Mouse (Mus musculus): Measurements from ENCODE around the gene Mis18a. TPM values are rescaled to one million over a fixed set of nuclear protein-coding genes. Genes with fewer than 3 reads are reported as not detected.

Gene Mis18a
- total and polyA plus RNA-seq, 3 experiments: 26.3 to 114 (median 61.8) TPM

DNA sequence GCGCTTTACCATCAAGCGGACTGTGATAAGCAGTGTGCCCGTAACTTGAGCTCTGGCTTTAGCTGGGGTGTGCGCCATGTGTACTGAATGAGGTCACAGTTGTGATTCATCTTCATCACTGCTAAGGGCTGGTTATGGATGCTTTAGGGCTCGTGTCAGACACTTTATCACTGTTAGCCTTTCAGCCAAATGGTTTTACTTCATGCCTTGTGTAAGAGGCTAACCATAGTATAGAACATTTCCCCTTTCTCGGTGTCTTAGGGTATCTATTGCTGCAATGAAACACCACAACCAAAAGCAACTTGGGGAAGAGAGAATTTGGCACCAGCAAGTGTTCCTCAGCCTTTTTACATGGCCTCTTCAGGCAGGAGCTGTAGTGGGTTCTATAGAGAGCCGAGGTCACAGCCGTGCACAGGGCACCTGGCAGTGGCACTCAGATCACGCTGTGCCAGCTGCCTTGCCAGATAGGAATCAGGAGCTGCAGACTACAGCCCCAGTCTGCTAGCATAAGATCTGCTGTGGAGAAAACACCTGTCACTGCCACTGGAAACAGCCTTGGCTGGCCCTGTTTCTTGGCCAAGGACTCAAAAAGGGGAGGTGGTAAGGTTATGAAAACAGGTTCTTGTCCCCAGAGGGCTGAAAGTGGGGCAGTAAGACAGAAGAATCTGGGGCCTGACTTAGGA is 38.1 kb upstream of the Mis18a start:
- no peak for TF ChIP-seq TAL1 (conservative IDR thresholded peaks at IDR 0.05; ENCODE audit: low read depth, low read length)
- TF ChIP-seq GATA1 (IDR thresholded peaks at IDR 0.05; ENCODE audit: borderline replicate concordance, low read length): no peak
- TF ChIP-seq GATA2 (IDR thresholded peaks at IDR 0.05; ENCODE audit: borderline replicate concordance, low read depth, low read length): no peak
- no peak for TF ChIP-seq CTCF (IDR thresholded peaks at IDR 0.05; ENCODE audit: low read depth, low read length)
- no peak for TF ChIP-seq POLR2AphosphoS5 (IDR thresholded peaks at IDR 0.05; ENCODE audit: insufficient replicate concordance, low read depth, low read length)
- H3K27me3 ChIP-seq (ENCODE audit: insufficient read depth, low read length): no peaks in the 10 kb centered on the region
- H3K4me1 ChIP-seq (ENCODE audit: insufficient read depth, low read depth, low read length): no peaks in the 10 kb centered on the region; the same call in 1 of the 2 replicates
- no peak overlapping the region for H3K4me3 ChIP-seq (ENCODE audit: low read depth, low read length)
- no peaks in the 10 kb centered on the region for H3K9me3 ChIP-seq (replicated peaks)
- DNase-seq (ENCODE audit: low spot score) (no peak), ATAC-seq (ENCODE audit: extremely low read depth, insufficient number of reproducible peaks, low FRiP score, poor library complexity, severe bottlenecking) (no peak)
- H3K36me3 ChIP-seq (replicated peaks): peaks cover 94% of the 10 kb centered on the region

DNA sequence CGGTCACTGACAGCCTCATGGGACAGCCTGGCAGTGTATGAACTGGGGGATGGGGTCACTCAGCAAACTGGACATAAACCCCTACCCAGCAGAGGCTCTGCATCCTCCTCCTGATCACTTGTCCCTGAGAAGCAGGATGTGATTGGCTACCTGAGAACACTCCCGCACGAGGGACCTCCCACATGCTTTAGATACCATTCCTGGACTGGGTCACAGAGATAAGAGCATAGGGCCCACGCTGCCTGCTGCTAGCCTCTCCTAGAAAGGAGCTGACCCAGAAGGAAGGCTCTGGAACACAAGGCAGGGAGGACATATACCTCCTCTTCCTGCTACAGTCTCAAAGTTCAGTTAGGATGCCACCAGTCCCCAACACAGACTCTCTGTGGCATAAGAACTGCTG is 33.3 kb upstream of the Mis18a start:
- Histone ChIP-seq H3K36me3 (replicated peaks) (peaks cover 90% of the 10 kb centered on the region), H3K4me3 (ENCODE audit: low read depth, low read length) (no peak overlapping the region)

DNA sequence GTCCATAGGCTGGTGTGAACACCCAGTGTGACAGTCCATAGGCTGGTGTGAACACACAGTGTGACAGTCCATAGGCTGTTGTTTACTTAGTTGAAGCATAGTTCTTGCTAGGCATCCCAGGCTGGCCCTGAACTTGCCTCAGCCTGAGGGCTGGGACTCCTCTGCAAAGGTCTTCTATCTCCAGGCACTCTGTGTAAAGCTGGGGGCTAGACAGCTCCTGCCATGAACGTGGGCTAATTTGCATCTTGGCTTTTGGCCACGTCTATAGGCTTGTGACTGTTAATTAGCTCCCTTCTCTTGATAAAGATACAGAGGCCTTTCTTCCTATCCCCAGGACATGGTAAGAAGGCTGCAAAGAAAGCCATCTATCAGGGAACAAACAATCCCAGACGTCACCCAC is 32.1 kb upstream of the Mis18a start:
- TF ChIP-seq TAL1 (conservative IDR thresholded peaks at IDR 0.05; ENCODE audit: low read depth, low read length) (no peak), GATA2 (IDR thresholded peaks at IDR 0.05; ENCODE audit: borderline replicate concordance, low read depth, low read length) (no peak), GATA1 (IDR thresholded peaks at IDR 0.05; ENCODE audit: borderline replicate concordance, low read length) (no peak), CTCF (IDR thresholded peaks at IDR 0.05; ENCODE audit: low read depth, low read length) (no peak), POLR2AphosphoS5 (IDR thresholded peaks at IDR 0.05; ENCODE audit: insufficient replicate concordance, low read depth, low read length) (no peak)
- Histone ChIP-seq H3K4me3 (ENCODE audit: low read depth, low read length) (no peak overlapping the region), H3K4me1 (ENCODE audit: insufficient read depth, low read depth, low read length) (no peaks in the 10 kb centered on the region; the same call in 1 of the 2 replicates), H3K27me3 (ENCODE audit: insufficient read depth, low read length) (no peaks in the 10 kb centered on the region), H3K36me3 (replicated peaks) (peaks cover 94% of the 10 kb centered on the region), H3K9me3 (replicated peaks) (no peaks in the 10 kb centered on the region)
- no peak for ATAC-seq (ENCODE audit: extremely low read depth, insufficient number of reproducible peaks, low FRiP score, poor library complexity, severe bottlenecking)
- DNase-seq (ENCODE audit: low spot score): no peak

More for the DNA sequence above, 33.3 kb upstream of the Mis18a start:
- TF ChIP-seq GATA1 (IDR thresholded peaks at IDR 0.05; ENCODE audit: borderline replicate concordance, low read length): no peak
- no peaks in the 10 kb centered on the region for H3K9me3 ChIP-seq (replicated peaks)
- H3K27me3 ChIP-seq (ENCODE audit: insufficient read depth, low read length): no peaks in the 10 kb centered on the region
- DNase-seq (ENCODE audit: low spot score) (no peak), ATAC-seq (ENCODE audit: extremely low read depth, insufficient number of reproducible peaks, low FRiP score, poor library complexity, severe bottlenecking) (no peak)
- H3K4me1 ChIP-seq (ENCODE audit: insufficient read depth, low read depth, low read length): no peaks in the 10 kb centered on the region; the same call in 1 of the 2 replicates

DNA sequence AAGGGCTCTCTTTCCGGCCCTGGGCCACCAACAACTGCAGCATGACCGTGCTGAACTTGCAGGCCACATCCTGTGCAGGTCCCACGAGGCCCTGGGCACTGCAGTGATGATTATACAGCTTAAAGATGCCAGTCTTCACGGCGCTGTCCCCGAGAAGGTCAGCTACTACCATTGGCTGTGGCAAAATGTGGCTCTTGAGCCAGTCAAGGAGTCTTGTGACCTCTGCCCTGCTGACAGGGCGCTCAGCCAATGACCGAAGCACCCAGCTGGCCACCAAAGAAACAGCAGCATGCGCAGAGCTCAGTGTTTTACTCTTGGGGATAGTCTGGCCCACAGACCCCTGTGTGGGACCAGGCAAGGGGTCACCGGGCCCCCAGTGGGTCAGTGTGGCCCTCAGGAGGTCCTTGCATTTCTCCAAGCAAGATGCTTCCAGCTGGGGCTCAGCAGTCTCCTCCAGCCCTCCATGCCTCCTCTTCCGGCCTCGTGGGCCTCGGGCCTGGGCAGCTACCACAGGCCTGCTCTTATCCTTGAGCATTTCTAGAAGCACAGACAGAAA is 26.3 kb upstream of the Mis18a start:
- Histone ChIP-seq H3K36me3 (replicated peaks) (peaks cover 92% of the 10 kb centered on the region), H3K9me3 (replicated peaks) (no peaks in the 10 kb centered on the region), H3K4me1 (ENCODE audit: insufficient read depth, low read depth, low read length) (0 out of 2 replicates have a peak, but pooled peaks cover 3% of the 10 kb centered on the region), H3K4me3 (ENCODE audit: low read depth, low read length) (no peak overlapping the region), H3K27me3 (ENCODE audit: insufficient read depth, low read length) (no peaks in the 10 kb centered on the region)
- DNase-seq (ENCODE audit: low spot score) (no peak), ATAC-seq (ENCODE audit: extremely low read depth, insufficient number of reproducible peaks, low FRiP score, poor library complexity, severe bottlenecking) (no peak)
- TF ChIP-seq GATA1 (IDR thresholded peaks at IDR 0.05; ENCODE audit: borderline replicate concordance, low read length) (no peak), TAL1 (conservative IDR thresholded peaks at IDR 0.05; ENCODE audit: low read depth, low read length) (no peak), GATA2 (IDR thresholded peaks at IDR 0.05; ENCODE audit: borderline replicate concordance, low read depth, low read length) (no peak), POLR2AphosphoS5 (IDR thresholded peaks at IDR 0.05; ENCODE audit: insufficient replicate concordance, low read depth, low read length) (no peak), CTCF (IDR thresholded peaks at IDR 0.05; ENCODE audit: low read depth, low read length) (no peak)

DNA sequence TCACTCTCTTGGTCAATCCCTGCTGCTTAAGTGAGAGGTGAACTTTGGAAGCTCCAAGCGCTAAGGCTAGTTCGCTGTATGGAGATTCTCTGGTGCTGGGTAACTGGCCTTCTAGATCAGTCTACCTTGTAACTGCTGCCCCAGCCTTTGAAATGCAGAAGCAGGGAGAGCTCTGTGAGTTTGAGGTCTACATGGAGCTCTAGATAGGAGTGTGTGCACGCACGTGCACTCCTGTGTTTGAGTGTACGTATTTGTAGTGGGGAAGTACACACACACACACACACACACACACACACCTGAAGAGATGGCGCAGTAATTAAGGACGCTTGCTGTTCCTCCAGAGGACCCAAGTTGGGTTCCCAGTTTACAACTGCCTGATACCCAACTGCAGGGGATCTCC is 21.0 kb upstream of the Mis18a start:
- Histone ChIP-seq H3K4me1 (ENCODE audit: insufficient read depth, low read depth, low read length) (0 out of 2 replicates have a peak, but pooled peaks cover 3% of the 10 kb centered on the region), H3K27me3 (ENCODE audit: insufficient read depth, low read length) (0 out of 2 replicates have a peak, but pooled peaks cover 5% of the 10 kb centered on the region), H3K4me3 (ENCODE audit: low read depth, low read length) (no peak overlapping the region), H3K36me3 (replicated peaks) (peaks cover 45% of the 10 kb centered on the region), H3K9me3 (replicated peaks) (no peaks in the 10 kb centered on the region)
- no peak for ATAC-seq (ENCODE audit: extremely low read depth, insufficient number of reproducible peaks, low FRiP score, poor library complexity, severe bottlenecking)
- TF ChIP-seq POLR2AphosphoS5 (IDR thresholded peaks at IDR 0.05; ENCODE audit: insufficient replicate concordance, low read depth, low read length) (no peak), CTCF (IDR thresholded peaks at IDR 0.05; ENCODE audit: low read depth, low read length) (no peak), TAL1 (conservative IDR thresholded peaks at IDR 0.05; ENCODE audit: low read depth, low read length) (no peak), GATA2 (IDR thresholded peaks at IDR 0.05; ENCODE audit: borderline replicate concordance, low read depth, low read length) (no peak), GATA1 (IDR thresholded peaks at IDR 0.05; ENCODE audit: borderline replicate concordance, low read length) (no peak)
- no peak for DNase-seq (ENCODE audit: low spot score)

DNA sequence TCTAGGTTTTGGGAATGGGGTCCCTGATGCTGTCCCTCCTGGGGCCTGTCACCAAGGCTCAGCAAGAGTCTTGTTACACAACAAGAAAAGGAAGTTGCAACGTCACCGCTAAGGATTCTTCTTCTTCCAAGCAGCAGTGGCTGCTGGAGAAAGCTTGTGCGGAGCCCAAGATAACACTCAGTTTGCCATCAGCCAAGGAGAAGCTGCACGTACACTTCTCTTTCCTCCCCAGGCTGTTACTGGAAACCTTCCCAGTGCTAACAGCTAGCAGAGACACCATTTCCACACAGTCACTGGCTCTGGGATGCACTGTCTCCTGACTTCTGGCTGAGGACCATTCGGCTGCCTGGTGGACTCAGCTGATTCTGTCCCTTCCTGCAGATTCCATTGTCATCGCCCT is 19.9 kb upstream of the Mis18a start:
- peaks cover 34% of the 10 kb centered on the region for H3K36me3 ChIP-seq (replicated peaks)
- TF ChIP-seq CTCF (IDR thresholded peaks at IDR 0.05; ENCODE audit: low read depth, low read length): no peak
- no peak for TF ChIP-seq TAL1 (conservative IDR thresholded peaks at IDR 0.05; ENCODE audit: low read depth, low read length)
- TF ChIP-seq GATA2 (IDR thresholded peaks at IDR 0.05; ENCODE audit: borderline replicate concordance, low read depth, low read length): no peak
- TF ChIP-seq POLR2AphosphoS5 (IDR thresholded peaks at IDR 0.05; ENCODE audit: insufficient replicate concordance, low read depth, low read length): no peak
- H3K4me3 ChIP-seq (ENCODE audit: low read depth, low read length): no peak overlapping the region

More for the DNA sequence above, 19.9 kb upstream of the Mis18a start:
- Histone ChIP-seq H3K27me3 (ENCODE audit: insufficient read depth, low read length) (peaks cover 9% of the 10 kb centered on the region), H3K9me3 (replicated peaks) (no peaks in the 10 kb centered on the region), H3K4me1 (ENCODE audit: insufficient read depth, low read depth, low read length) (0 out of 2 replicates have a peak, but pooled peaks cover 3% of the 10 kb centered on the region)
- ATAC-seq (ENCODE audit: extremely low read depth, insufficient number of reproducible peaks, low FRiP score, poor library complexity, severe bottlenecking) (no peak), DNase-seq (ENCODE audit: low spot score) (no peak)
